Mouse (Mus musculus): ENCODE measurements around the gene 4930404H24Rik. TPM values are rescaled to one million over a fixed set of nuclear protein-coding genes. Genes with fewer than 3 reads are reported as not detected.
"Not testable (repeated sequence)": the region's sequence is repeated elsewhere in the genome, so short reads cannot be mapped to it uniquely, and the experiment has no call there.

4930404H24Rik gene
- polyA plus RNA-seq, 1 experiment from 2014 or later = not detected

GRCm38 (mm10) chr2:153494293-153494811 is 1.8 kb downstream of the 4930404H24Rik start:
- WGBS = 16% methylated on average over 9 of the region's 9 CpGs
- peaks cover 12% of the 10 kb centered on the region for H3K27me3 ChIP-seq (ENCODE audit: control insufficient read depth, insufficient read depth, low read length)
- H3K4me3 ChIP-seq (ENCODE audit: low read depth, low read length) = no peak overlapping the region
- no peak overlapping the region for H3K9ac ChIP-seq (ENCODE audit: low read length)
- DNase-seq (ENCODE audit: low spot score) (no peak), ATAC-seq (ENCODE audit: insufficient number of reproducible peaks, low FRiP score, low TSS enrichment, low read depth) (no peak)
- no peak overlapping the region for H3K4me2 ChIP-seq (ENCODE audit: low read depth, severe bottlenecking)
- peaks cover 19% of the 10 kb centered on the region for H3K4me1 ChIP-seq (ENCODE audit: control insufficient read depth, insufficient read depth, low read length)
- no peak overlapping the region for H3K27ac ChIP-seq (replicated peaks; ENCODE audit: low read depth, low read length)
- H3K9me3 ChIP-seq (ENCODE audit: control insufficient read depth, low read length) = no peaks in the 10 kb centered on the region
- H3K36me3 ChIP-seq (ENCODE audit: control insufficient read depth, insufficient read depth, low read length) = no peaks in the 10 kb centered on the region

GRCm38 (mm10) chr2:153495391-153495790 is 2.8 kb downstream of the 4930404H24Rik start:
- H3K27me3 ChIP-seq (ENCODE audit: control insufficient read depth, insufficient read depth, low read length) = peaks cover 12% of the 10 kb centered on the region
- not testable (repeated sequence) for ATAC-seq (ENCODE audit: insufficient number of reproducible peaks, low FRiP score, low TSS enrichment, low read depth); H3K9ac ChIP-seq (ENCODE audit: low read length); DNase-seq (ENCODE audit: low spot score); H3K9me3 ChIP-seq (ENCODE audit: control insufficient read depth, low read length); H3K27ac ChIP-seq (replicated peaks; ENCODE audit: low read depth, low read length); H3K36me3 ChIP-seq (ENCODE audit: control insufficient read depth, insufficient read depth, low read length); H3K4me3 ChIP-seq (ENCODE audit: low read depth, low read length); H3K4me2 ChIP-seq (ENCODE audit: low read depth, severe bottlenecking)
- WGBS = 95% methylated on average over 4 of the region's 4 CpGs
- peaks cover 19% of the 10 kb centered on the region for H3K4me1 ChIP-seq (ENCODE audit: control insufficient read depth, insufficient read depth, low read length)

GRCm38 (mm10) chr2:153495818-153496217 is 3.2 kb downstream of the 4930404H24Rik start:
- H3K9me3 ChIP-seq (ENCODE audit: control insufficient read depth, low read length) = no peaks in the 10 kb centered on the region
- H3K4me2 ChIP-seq (ENCODE audit: low read depth, severe bottlenecking) = no peak overlapping the region
- H3K36me3 ChIP-seq (ENCODE audit: control insufficient read depth, insufficient read depth, low read length) = no peaks in the 10 kb centered on the region
- H3K9ac ChIP-seq (ENCODE audit: low read length) = no peak overlapping the region
- H3K4me1 ChIP-seq (ENCODE audit: control insufficient read depth, insufficient read depth, low read length) = peaks cover 19% of the 10 kb centered on the region
- no peak overlapping the region for H3K27ac ChIP-seq (replicated peaks; ENCODE audit: low read depth, low read length)
- no peak for DNase-seq (ENCODE audit: low spot score)
- H3K27me3 ChIP-seq (ENCODE audit: control insufficient read depth, insufficient read depth, low read length) = peaks cover 12% of the 10 kb centered on the region
- WGBS = 81% methylated on average over 4 of the region's 4 CpGs
- H3K4me3 ChIP-seq (ENCODE audit: low read depth, low read length) = no peak overlapping the region
- ATAC-seq (ENCODE audit: insufficient number of reproducible peaks, low FRiP score, low TSS enrichment, low read depth) = no peak

GRCm38 (mm10) chr2:153496301-153496700 is 3.7 kb downstream of the 4930404H24Rik start:
- no peak overlapping the region for H3K9ac ChIP-seq (ENCODE audit: low read length)

GRCm38 (mm10) chr2:153496898-153497297 is 4.3 kb downstream of the 4930404H24Rik start:
- Histone ChIP-seq H3K4me1 (ENCODE audit: control insufficient read depth, insufficient read depth, low read length) (peaks cover 19% of the 10 kb centered on the region), H3K9me3 (ENCODE audit: control insufficient read depth, low read length) (no peaks in the 10 kb centered on the region), H3K9ac (ENCODE audit: low read length) (no peak overlapping the region), H3K4me3 (ENCODE audit: low read depth, low read length) (no peak overlapping the region), H3K4me2 (ENCODE audit: low read depth, severe bottlenecking) (no peak overlapping the region), H3K27me3 (ENCODE audit: control insufficient read depth, insufficient read depth, low read length) (peaks cover 3% of the 10 kb centered on the region), H3K36me3 (ENCODE audit: control insufficient read depth, insufficient read depth, low read length) (no peaks in the 10 kb centered on the region), H3K27ac (replicated peaks; ENCODE audit: low read depth, low read length) (no peak overlapping the region)
- ATAC-seq (ENCODE audit: insufficient number of reproducible peaks, low FRiP score, low TSS enrichment, low read depth) (no peak), DNase-seq (ENCODE audit: low spot score) (peak; percentile 29)
- 50% methylated on average over 13 of the region's 13 CpGs for WGBS

More at GRCm38 (mm10) chr2:153496301-153496700, 3.7 kb downstream of the 4930404H24Rik start:
- H3K27me3 ChIP-seq (ENCODE audit: control insufficient read depth, insufficient read depth, low read length) = peaks cover 9% of the 10 kb centered on the region
- no peak overlapping the region for H3K4me3 ChIP-seq (ENCODE audit: low read depth, low read length)
- H3K4me1 ChIP-seq (ENCODE audit: control insufficient read depth, insufficient read depth, low read length) = peaks cover 19% of the 10 kb centered on the region
- no peaks in the 10 kb centered on the region for H3K9me3 ChIP-seq (ENCODE audit: control insufficient read depth, low read length)
- H3K36me3 ChIP-seq (ENCODE audit: control insufficient read depth, insufficient read depth, low read length) = no peaks in the 10 kb centered on the region
- DNase-seq (ENCODE audit: low spot score) (no peak), ATAC-seq (ENCODE audit: insufficient number of reproducible peaks, low FRiP score, low TSS enrichment, low read depth) (no peak)
- WGBS = 87% methylated on average over 6 of the region's 6 CpGs
- H3K4me2 ChIP-seq (ENCODE audit: low read depth, severe bottlenecking) = no peak overlapping the region
- H3K27ac ChIP-seq (replicated peaks; ENCODE audit: low read depth, low read length) = no peak overlapping the region

- no peak overlapping the region for H3K4me3 ChIP-seq (ENCODE audit: low read depth, low read length)
- H3K27ac ChIP-seq (replicated peaks; ENCODE audit: low read depth, low read length) = no peak overlapping the region
- 52% methylated on average over 4 of the region's 4 CpGs for WGBS
- DNase-seq (ENCODE audit: low spot score) (no peak), ATAC-seq (ENCODE audit: insufficient number of reproducible peaks, low FRiP score, low TSS enrichment, low read depth) (no peak)
- no peaks in the 10 kb centered on the region for H3K9me3 ChIP-seq (ENCODE audit: control insufficient read depth, low read length)
- H3K4me1 ChIP-seq (ENCODE audit: control insufficient read depth, insufficient read depth, low read length) = peaks cover 8% of the 10 kb centered on the region
- no peaks in the 10 kb centered on the region for H3K36me3 ChIP-seq (ENCODE audit: control insufficient read depth, insufficient read depth, low read length)
- H3K4me2 ChIP-seq (ENCODE audit: low read depth, severe bottlenecking) = no peak overlapping the region
- no peaks in the 10 kb centered on the region for H3K27me3 ChIP-seq (ENCODE audit: control insufficient read depth, insufficient read depth, low read length)
- H3K9ac ChIP-seq (ENCODE audit: low read length) = no peak overlapping the region
Measured at GRCm38 (mm10) chr2:153499154-153499553, 6.6 kb downstream of the 4930404H24Rik start.

GRCm38 (mm10) chr2:153506385-153506784 is 13.8 kb downstream of the 4930404H24Rik start:
- no peaks in the 10 kb centered on the region for H3K27me3 ChIP-seq (ENCODE audit: control insufficient read depth, insufficient read depth, low read length)
- no peaks in the 10 kb centered on the region for H3K9me3 ChIP-seq (ENCODE audit: control insufficient read depth, low read length)
- no peaks in the 10 kb centered on the region for H3K36me3 ChIP-seq (ENCODE audit: control insufficient read depth, insufficient read depth, low read length)
- no peak overlapping the region for H3K27ac ChIP-seq (replicated peaks; ENCODE audit: low read depth, low read length)
- no peak overlapping the region for H3K4me2 ChIP-seq (ENCODE audit: low read depth, severe bottlenecking)
- DNase-seq (ENCODE audit: low spot score) (no peak), ATAC-seq (ENCODE audit: insufficient number of reproducible peaks, low FRiP score, low TSS enrichment, low read depth) (no peak)
- H3K4me1 ChIP-seq (ENCODE audit: control insufficient read depth, insufficient read depth, low read length) = peaks cover 10% of the 10 kb centered on the region
- H3K4me3 ChIP-seq (ENCODE audit: low read depth, low read length) = no peak overlapping the region
- WGBS = 81% methylated on average over 5 of the region's 5 CpGs
- no peak overlapping the region for H3K9ac ChIP-seq (ENCODE audit: low read length)

- H3K9ac ChIP-seq (ENCODE audit: low read length) = no peak overlapping the region
- H3K27ac ChIP-seq (replicated peaks; ENCODE audit: low read depth, low read length) = no peak overlapping the region
- no peak overlapping the region for H3K4me3 ChIP-seq (ENCODE audit: low read depth, low read length)
- DNase-seq (ENCODE audit: low spot score) = no peak
- WGBS = 94% methylated on average over 2 of the region's 2 CpGs
- no peaks in the 10 kb centered on the region for H3K27me3 ChIP-seq (ENCODE audit: control insufficient read depth, insufficient read depth, low read length)
- ATAC-seq (ENCODE audit: insufficient number of reproducible peaks, low FRiP score, low TSS enrichment, low read depth) = no peak
- no peaks in the 10 kb centered on the region for H3K9me3 ChIP-seq (ENCODE audit: control insufficient read depth, low read length)
- H3K36me3 ChIP-seq (ENCODE audit: control insufficient read depth, insufficient read depth, low read length) = no peaks in the 10 kb centered on the region
- H3K4me1 ChIP-seq (ENCODE audit: control insufficient read depth, insufficient read depth, low read length) = peaks cover 10% of the 10 kb centered on the region
- H3K4me2 ChIP-seq (ENCODE audit: low read depth, severe bottlenecking) = no peak overlapping the region
Measured at GRCm38 (mm10) chr2:153507969-153508368, 15.4 kb downstream of the 4930404H24Rik start.

GRCm38 (mm10) chr2:153508405-153508804 is 15.8 kb downstream of the 4930404H24Rik start:
- Histone ChIP-seq H3K4me1 (ENCODE audit: control insufficient read depth, insufficient read depth, low read length) (peaks cover 10% of the 10 kb centered on the region), H3K4me3 (ENCODE audit: low read depth, low read length) (no peak overlapping the region), H3K27me3 (ENCODE audit: control insufficient read depth, insufficient read depth, low read length) (no peaks in the 10 kb centered on the region), H3K27ac (replicated peaks; ENCODE audit: low read depth, low read length) (no peak overlapping the region), H3K4me2 (ENCODE audit: low read depth, severe bottlenecking) (no peak overlapping the region), H3K9ac (ENCODE audit: low read length) (no peak overlapping the region), H3K36me3 (ENCODE audit: control insufficient read depth, insufficient read depth, low read length) (no peaks in the 10 kb centered on the region), H3K9me3 (ENCODE audit: control insufficient read depth, low read length) (no peaks in the 10 kb centered on the region)
- no peak for DNase-seq (ENCODE audit: low spot score)
- no peak for ATAC-seq (ENCODE audit: insufficient number of reproducible peaks, low FRiP score, low TSS enrichment, low read depth)
- 68% methylated on average over 3 of the region's 3 CpGs for WGBS
